In the genomic region with DNA sequence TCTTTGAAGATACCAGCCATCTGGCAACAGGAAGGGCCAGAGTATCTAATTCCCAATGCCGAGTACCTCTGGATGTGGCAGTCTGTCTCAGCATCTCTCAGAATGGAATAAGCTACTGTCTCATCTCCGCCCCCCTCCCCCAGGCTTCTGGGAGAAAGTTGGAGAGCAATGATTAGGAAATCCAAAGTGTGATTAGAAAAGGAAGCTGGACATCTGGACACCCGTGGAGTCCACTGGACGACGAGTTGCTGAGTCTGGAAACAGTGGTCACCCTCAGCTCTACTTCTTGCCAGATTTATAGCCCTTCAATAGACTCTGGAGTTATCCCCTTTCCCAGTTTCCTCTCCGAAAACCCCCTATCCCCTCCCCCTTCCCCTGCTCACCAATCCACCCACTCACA, we compare ENCODE assay signal across 16 mouse cellular contexts.
"Had no signal": no experiment of that assay in that cellular context is flagged by ENCODE, and none has a peak within 500 bp of the region (broad histone marks: within the 10 kb centered on the region; RNA-seq: fewer than 3 reads in every experiment).

No protein-coding gene starts in this region.

- H3K4me2 ChIP-seq: limb, embryonic 15.5 days; liver, embryonic 12.5 days; midbrain, embryonic 12.5 days; neural tube, embryonic 13.5 days; neural tube, embryonic 15.5 days; stomach, embryonic 15.5 days had no signal

- H3K9me3 ChIP-seq: limb, embryonic 15.5 days; midbrain, embryonic 10.5 days; midbrain, embryonic 12.5 days; neural tube, embryonic 13.5 days; neural tube, embryonic 15.5 days; stomach, embryonic 15.5 days had no signal

- H3K4me1 ChIP-seq: limb, embryonic 15.5 days; liver, embryonic 12.5 days; midbrain, embryonic 10.5 days; midbrain, embryonic 12.5 days; neural tube, embryonic 13.5 days; neural tube, embryonic 15.5 days; stomach, embryonic 15.5 days had no signal

- H3K4me3 ChIP-seq: limb, embryonic 15.5 days; liver, embryonic 12.5 days; midbrain, embryonic 10.5 days; midbrain, embryonic 12.5 days; myocyte; neural tube, embryonic 13.5 days; neural tube, embryonic 15.5 days; stomach, embryonic 15.5 days had no signal

- H3K27ac ChIP-seq: limb, embryonic 15.5 days; liver, embryonic 12.5 days; liver, embryonic 14.5 days; midbrain, embryonic 10.5 days; midbrain, embryonic 12.5 days; neural tube, embryonic 13.5 days; neural tube, embryonic 15.5 days; stomach, embryonic 15.5 days; stomach, postnatal 0 days had no signal

- H3K36me3 ChIP-seq: limb, embryonic 15.5 days; liver, embryonic 12.5 days; midbrain, embryonic 10.5 days; midbrain, embryonic 12.5 days; neural tube, embryonic 13.5 days; neural tube, embryonic 15.5 days; stomach, embryonic 15.5 days had no signal

- DNase-seq: midbrain, embryonic 14.5 days; retina, postnatal 1 day; right cerebral cortex, adult 18-20 months; thymus, adult 2 months; thymus, postnatal 36 days had no signal

- ATAC-seq: liver, embryonic 12.5 days; midbrain, embryonic 16.5 days had no signal

- H3K9ac ChIP-seq: limb, embryonic 15.5 days; liver, embryonic 12.5 days; liver, embryonic 14.5 days; midbrain, embryonic 12.5 days; neural tube, embryonic 13.5 days; neural tube, embryonic 15.5 days; stomach, embryonic 15.5 days had no signal

- H3K27me3 ChIP-seq: limb, embryonic 15.5 days; liver, embryonic 12.5 days; midbrain, embryonic 12.5 days; neural tube, embryonic 13.5 days; neural tube, embryonic 15.5 days; stomach, embryonic 15.5 days had no signal
